Mouse (Mus musculus) liver, embryonic 15.5 days (tissue): Measurements from ENCODE around the gene Tm4sf20. TPM values are rescaled to one million over a fixed set of nuclear protein-coding genes. Genes with fewer than 3 reads are reported as not detected.

Experiments
- ATAC-seq: fragments of 200-750 bp; cut with Nextera tagmentation; 2 replicates; pipeline ENCODE4 v1.8.0; 2017; ENCODE audit warnings: moderate number of reproducible peaks, mild to moderate bottlenecking, moderate library complexity; ENCODE audit not compliant: insufficient read depth
- H3K27ac ChIP-seq: fragments of 300-500 bp; sonication (generic); replicated peaks from 2 replicates; pipeline ENCODE4 v1.5.1; 2015; ENCODE audit warnings: mild to moderate bottlenecking, inconsistent platforms
- H3K27me3 ChIP-seq: fragments of 300-500 bp; sonication (generic); 2 replicates; pipeline ENCODE4 v1.6.1; 2015; ENCODE audit warnings: mild to moderate bottlenecking, inconsistent platforms
- H3K36me3 ChIP-seq: fragments of 300-500 bp; sonication (generic); replicated peaks from 2 replicates; pipeline ENCODE4 v1.6.1; 2015; ENCODE audit warnings: moderate library complexity, mild to moderate bottlenecking, inconsistent platforms
- H3K4me1 ChIP-seq: fragments of 300-500 bp; sonication (generic); replicated peaks from 2 replicates; pipeline ENCODE4 v1.6.1; 2015; ENCODE audit warnings: inconsistent platforms
- H3K4me2 ChIP-seq: fragments of 300-500 bp; sonication (generic); 2 replicates; pipeline ENCODE4 v1.6.1; 2015; ENCODE audit warnings: moderate library complexity, mild to moderate bottlenecking, inconsistent platforms
- H3K4me3 ChIP-seq: fragments of 300-500 bp; sonication (generic); replicated peaks from 2 replicates; pipeline ENCODE4 v1.5.1; 2015; ENCODE audit warnings: mild to moderate bottlenecking, inconsistent platforms
- H3K9ac ChIP-seq: fragments of 300-500 bp; sonication (generic); 2 replicates; pipeline ENCODE4 v1.6.1; 2015; ENCODE audit warnings: moderate library complexity, mild to moderate bottlenecking, inconsistent platforms
- H3K9me3 ChIP-seq: fragments of 300-500 bp; sonication (generic); replicated peaks from 2 replicates; pipeline ENCODE4 v1.6.1; 2016; ENCODE audit warnings: inconsistent platforms
- WGBS: fragments of 180-500 bp; shearing (Covaris S2); methylation state at CpG from one replicate; pipeline ENCODE4 v1.1.7; 2015; ENCODE audit warnings: mixed read lengths; ENCODE audit not compliant: insufficient replicate concordance; 5-methylcytosine and 5-hydroxymethylcytosine counted together
- polyA plus RNA-seq: library from polyadenylated mRNA; unstranded; fragments of >200 nt; fragmentation: Nextera tagmentation; extraction: Ambion mirVana; gene quantifications from 2 replicates; pipeline ENCODE4 v1.2.1, GENCODE M21; 2015

Tm4sf20 gene
- polyA plus RNA-seq, 1 experiment from 2014 or later = 0.10 TPM

- Histone ChIP-seq H3K36me3 (peaks cover 49% of the 10 kb centered on the region), H3K9ac (no peak overlapping the region), H3K27ac (no peak overlapping the region), H3K9me3 (no peaks in the 10 kb centered on the region), H3K4me3 (no peak overlapping the region), H3K4me1 (peaks cover 6% of the 10 kb centered on the region), H3K4me2 (no peak overlapping the region), H3K27me3 (no peaks in the 10 kb centered on the region)
- no peak for ATAC-seq
- 78% methylated on average over 4 of the region's 4 CpGs for WGBS
Observed at GRCm38 (mm10) chr1:82746408-82746807, 21.9 kb downstream of the Tm4sf20 start.

GRCm38 (mm10) chr1:82743962-82744361, 24.3 kb downstream of the Tm4sf20 start:
- no peak overlapping the region for H3K4me3 ChIP-seq
- no peaks in the 10 kb centered on the region for H3K27me3 ChIP-seq
- no peak overlapping the region for H3K9ac ChIP-seq
- no peaks in the 10 kb centered on the region for H3K9me3 ChIP-seq
- H3K36me3 ChIP-seq = peaks cover 54% of the 10 kb centered on the region
- H3K4me1 ChIP-seq = peaks cover 6% of the 10 kb centered on the region
- H3K27ac ChIP-seq = no peak overlapping the region
- no peak overlapping the region for H3K4me2 ChIP-seq
- ATAC-seq = no peak
- WGBS = 86% methylated on average over 3 of the region's 3 CpGs

DNA sequence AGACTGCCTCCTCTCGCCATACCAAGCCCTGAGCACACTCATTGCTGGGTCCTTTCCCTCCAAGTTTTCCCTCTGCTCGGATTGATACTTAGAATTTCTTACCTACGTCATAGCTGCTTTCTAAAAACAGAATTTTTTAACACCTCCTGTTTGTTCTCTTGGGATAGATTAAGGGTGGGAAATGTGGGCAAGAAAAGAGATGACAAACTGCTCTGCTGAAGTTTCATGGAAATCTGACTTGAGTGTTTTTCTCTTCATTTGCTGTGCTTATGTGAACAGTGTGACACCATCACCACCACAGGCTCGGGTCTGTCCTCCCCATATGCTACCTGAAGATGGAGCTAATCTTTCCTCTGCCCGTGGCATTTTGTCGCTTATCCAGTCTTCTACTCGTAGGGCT, 26.7 kb downstream of the Tm4sf20 start:
- Histone ChIP-seq H3K4me1 (no peaks in the 10 kb centered on the region; the same call in 1 of the 2 replicates), H3K36me3 (peaks cover 66% of the 10 kb centered on the region), H3K9ac (no peak overlapping the region), H3K9me3 (no peaks in the 10 kb centered on the region), H3K27me3 (no peaks in the 10 kb centered on the region), H3K27ac (no peak overlapping the region), H3K4me2 (no peak overlapping the region), H3K4me3 (no peak overlapping the region)
- 83% methylated on average over 7 of the region's 7 CpGs for WGBS
- no peak for ATAC-seq

DNA sequence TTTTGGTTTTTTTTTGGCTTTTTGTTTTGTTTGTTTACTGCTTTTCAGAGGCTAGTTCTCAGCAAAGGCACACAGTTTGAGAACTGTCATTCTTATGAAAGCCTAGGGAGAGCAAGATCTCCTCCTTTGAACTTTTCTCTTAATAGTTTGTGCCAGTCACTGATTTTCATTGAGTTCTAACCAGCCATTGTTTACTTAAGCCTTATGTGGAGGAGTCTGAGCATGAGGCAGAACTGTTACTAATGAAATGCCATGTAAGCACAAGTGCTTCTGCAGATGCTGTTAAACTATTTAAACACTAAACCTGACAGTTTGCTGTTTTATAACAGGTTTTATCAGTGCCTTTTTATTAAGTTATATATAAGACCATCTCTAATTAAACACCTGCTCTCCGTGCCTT, 30.2 kb downstream of the Tm4sf20 start:
- Histone ChIP-seq H3K27me3 (no peaks in the 10 kb centered on the region), H3K4me2 (no peak overlapping the region), H3K4me3 (no peak overlapping the region), H3K9me3 (no peaks in the 10 kb centered on the region), H3K9ac (no peak overlapping the region), H3K4me1 (0 out of 2 replicates have a peak, but pooled peaks cover 4% of the 10 kb centered on the region), H3K36me3 (peaks cover 79% of the 10 kb centered on the region), H3K27ac (no peak overlapping the region)
- WGBS = 81% methylated on average over 1 of the region's 1 CpGs
- no peak for ATAC-seq

DNA sequence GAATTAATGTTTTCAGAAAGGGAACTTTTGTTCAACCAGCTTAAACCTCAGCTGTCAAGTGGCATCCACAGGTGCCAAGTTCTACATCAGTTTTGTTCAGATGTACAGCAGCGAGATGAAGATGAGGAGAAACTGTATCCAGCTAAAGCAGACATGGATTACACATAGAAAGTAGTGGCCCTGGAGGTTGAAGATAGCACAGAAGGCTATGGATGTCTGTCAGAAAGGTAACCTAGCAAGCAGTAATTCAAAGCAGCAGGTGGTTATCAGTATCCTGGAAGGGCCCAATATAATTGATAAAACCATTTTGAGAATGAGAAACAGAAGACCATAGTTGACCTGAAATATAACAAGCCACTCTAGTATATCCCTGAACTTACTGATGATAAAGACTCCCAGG, 34.9 kb downstream of the Tm4sf20 start:
- peak; percentile 37; the same call in 1 of the 2 replicates for ATAC-seq
- WGBS = 49% methylated on average over 1 of the region's 1 CpGs

DNA sequence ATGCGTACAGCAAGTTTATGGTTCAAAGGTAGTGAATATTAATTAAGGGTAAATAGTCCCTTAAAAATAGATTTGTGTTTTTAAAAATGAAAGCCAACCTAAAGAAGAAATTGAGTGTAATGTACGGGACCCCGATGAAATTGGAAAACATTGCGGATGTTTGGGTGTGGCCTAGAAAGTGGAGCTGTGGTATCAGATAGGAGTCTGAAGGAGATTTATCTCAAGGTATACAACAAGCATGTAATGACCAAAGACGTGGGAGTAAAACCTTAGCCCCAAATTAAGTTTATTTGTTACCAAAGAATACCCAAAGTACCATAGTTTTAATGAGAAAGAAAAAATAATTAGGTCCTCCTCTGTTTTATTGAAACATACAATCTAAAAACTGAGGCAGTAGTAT, 41.8 kb downstream of the Tm4sf20 start:
- peaks cover 37% of the 10 kb centered on the region for H3K36me3 ChIP-seq

More for the DNA sequence above, 34.9 kb downstream of the Tm4sf20 start:
- no peak overlapping the region for H3K4me2 ChIP-seq
- H3K9me3 ChIP-seq = no peaks in the 10 kb centered on the region
- peaks cover 91% of the 10 kb centered on the region for H3K36me3 ChIP-seq
- no peak overlapping the region for H3K9ac ChIP-seq
- no peak overlapping the region for H3K27ac ChIP-seq
- no peaks in the 10 kb centered on the region for H3K27me3 ChIP-seq
- H3K4me1 ChIP-seq = peaks cover 12% of the 10 kb centered on the region; the same call in 1 of the 2 replicates
- H3K4me3 ChIP-seq = no peak overlapping the region

DNA sequence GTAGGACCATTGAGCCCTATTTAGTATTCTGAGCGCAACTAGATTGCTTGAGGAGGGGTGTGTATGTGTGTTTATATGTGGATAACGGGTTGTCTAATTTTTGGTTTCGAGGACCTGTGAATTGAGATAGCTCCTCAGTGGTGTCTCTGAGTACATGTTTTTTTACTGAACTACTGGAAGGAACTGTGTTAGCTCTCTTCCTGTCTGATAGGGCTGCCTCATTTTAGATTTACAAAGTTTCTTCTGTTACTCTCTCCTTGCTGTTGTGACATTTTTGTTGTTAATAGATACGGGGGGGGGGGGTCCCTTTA, 42.4 kb downstream of the Tm4sf20 start:
- Histone ChIP-seq H3K9ac (peak overlapping the region; percentile 97), H3K4me3 (peak overlapping the region; percentile 86), H3K4me1 (peaks cover 18% of the 10 kb centered on the region), H3K27ac (peak overlapping the region; percentile 94), H3K4me2 (peak overlapping the region; percentile 73), H3K27me3 (peaks cover 7% of the 10 kb centered on the region; the same call in 1 of the 2 replicates), H3K9me3 (no peaks in the 10 kb centered on the region), H3K36me3 (peaks cover 30% of the 10 kb centered on the region)
- ATAC-seq = peak; percentile 40
- 11% methylated on average over 4 of the region's 4 CpGs for WGBS

More for the DNA sequence above, 41.8 kb downstream of the Tm4sf20 start:
- WGBS = 29% methylated on average over 5 of the region's 5 CpGs
- no peak for ATAC-seq
- H3K4me1 ChIP-seq = peaks cover 18% of the 10 kb centered on the region
- H3K4me2 ChIP-seq = peak overlapping the region; percentile 73
- H3K9ac ChIP-seq = peak overlapping the region; percentile 97; the same call in 1 of the 2 replicates
- H3K4me3 ChIP-seq = peak overlapping the region; percentile 86
- H3K9me3 ChIP-seq = no peaks in the 10 kb centered on the region
- H3K27ac ChIP-seq = peak overlapping the region; percentile 94
- peaks cover 7% of the 10 kb centered on the region; the same call in 1 of the 2 replicates for H3K27me3 ChIP-seq

DNA sequence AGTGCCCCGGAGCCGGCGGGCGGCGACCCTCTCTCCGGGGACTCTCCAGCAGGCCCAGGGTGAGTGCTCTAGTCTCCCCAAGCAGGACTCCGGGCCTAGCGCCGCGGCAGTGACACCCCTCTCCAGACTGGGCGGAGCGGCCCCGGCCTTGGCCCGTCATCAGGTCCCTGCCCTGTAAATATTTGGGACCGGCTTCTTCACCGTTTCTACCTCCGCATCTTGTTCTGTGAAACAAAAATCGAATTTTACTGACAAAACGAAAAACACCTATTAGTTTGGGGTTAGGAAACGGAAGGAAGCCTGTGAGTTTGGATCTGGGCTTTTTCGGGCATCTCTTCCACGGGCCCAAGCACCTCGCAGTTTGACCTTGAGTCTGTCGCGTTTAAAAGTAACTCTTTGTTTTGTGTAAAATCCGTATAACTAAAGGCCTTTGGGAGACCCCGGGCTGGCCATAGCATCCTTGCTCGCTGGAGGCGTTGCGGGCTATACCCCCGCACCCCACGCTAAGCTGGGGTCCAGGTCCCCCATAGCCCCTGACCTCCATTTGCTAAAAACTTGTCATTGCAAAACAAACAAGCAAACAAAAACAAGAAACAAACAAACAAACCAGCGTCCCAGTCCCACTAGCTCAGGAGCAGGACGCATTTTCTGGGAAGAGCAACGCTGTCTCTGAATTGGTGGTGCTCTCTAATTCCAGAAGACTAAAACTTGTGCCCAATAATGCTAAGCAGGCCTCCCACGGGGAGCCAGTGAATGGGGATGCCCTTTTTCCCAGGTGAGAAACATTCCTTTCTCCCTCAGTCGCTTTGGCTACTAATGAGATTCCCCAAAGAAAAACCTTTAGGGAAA, 43.0 kb downstream of the Tm4sf20 start:
- Histone ChIP-seq H3K9ac (peak overlapping the region; percentile 97), H3K36me3 (peaks cover 25% of the 10 kb centered on the region), H3K4me2 (peak overlapping the region; percentile 73), H3K9me3 (no peaks in the 10 kb centered on the region), H3K4me3 (peak overlapping the region; percentile 86), H3K4me1 (peaks cover 18% of the 10 kb centered on the region), H3K27ac (peak overlapping the region; percentile 94), H3K27me3 (peaks cover 7% of the 10 kb centered on the region; the same call in 1 of the 2 replicates)
- peak; percentile 97 for ATAC-seq
- 1% methylated on average over 37 of the region's 37 CpGs for WGBS

GRCm38 (mm10) chr1:82724339-82725025, 43.8 kb downstream of the Tm4sf20 start, which contains the start of gene Mff:
Gene Mff (plus strand): TSS chr1:82724890.
- peaks cover 7% of the 10 kb centered on the region; the same call in 1 of the 2 replicates for H3K27me3 ChIP-seq
- H3K36me3 ChIP-seq = peaks cover 18% of the 10 kb centered on the region
- 8% methylated on average over 38 of the region's 38 CpGs for WGBS
- peaks cover 23% of the 10 kb centered on the region for H3K4me1 ChIP-seq
- H3K4me2 ChIP-seq = peak within 1 kb of the TSS; percentile 73
- no peaks in the 10 kb centered on the region for H3K9me3 ChIP-seq
- peak within 1 kb of the TSS; percentile 97 for H3K9ac ChIP-seq
- ATAC-seq = peak; percentile 97
- H3K4me3 ChIP-seq = peak within 1 kb of the TSS; percentile 86
- peak within 1 kb of the TSS; percentile 94 for H3K27ac ChIP-seq

GRCm38 (mm10) chr1:82717816-82718512, 50.3 kb downstream of the Tm4sf20 start:
- Histone ChIP-seq H3K4me2 (no peak overlapping the region), H3K9ac (no peak overlapping the region), H3K4me3 (no peak overlapping the region), H3K27me3 (peaks cover 6% of the 10 kb centered on the region; the same call in 1 of the 2 replicates), H3K4me1 (peaks cover 20% of the 10 kb centered on the region), H3K36me3 (no peaks in the 10 kb centered on the region), H3K27ac (no peak overlapping the region), H3K9me3 (no peaks in the 10 kb centered on the region)
- WGBS = 46% methylated on average over 9 of the region's 9 CpGs
- ATAC-seq = peak; percentile 71; the same call in 1 of the 2 replicates
